Mouse (Mus musculus): ENCODE results near the gene Mga.

DNA sequence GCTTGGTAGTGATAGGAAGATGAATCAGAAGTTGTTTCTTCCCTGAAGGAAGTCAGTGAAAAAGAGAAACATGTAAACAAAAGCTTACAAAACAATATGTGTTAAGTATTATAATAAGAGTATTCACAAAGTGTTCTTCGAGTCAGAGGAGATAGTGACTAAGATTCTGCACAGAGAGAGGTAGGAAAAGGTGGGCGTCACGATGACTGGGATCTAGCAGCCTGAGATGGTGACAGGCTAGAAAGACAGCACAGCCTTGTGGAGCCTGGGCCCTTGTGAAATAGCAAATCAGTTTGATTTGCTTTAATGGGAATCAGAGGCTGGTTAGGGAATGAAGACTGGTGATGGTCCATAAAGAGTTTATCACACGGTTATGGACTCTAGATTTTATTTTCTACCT, 43.2 kb upstream of the Mga start:
- TF ChIP-seq POLR2A (IDR thresholded peaks at IDR 0.05; ENCODE audit: borderline replicate concordance, extremely low read depth, low read depth, low read length) (no peak), CTCF (IDR thresholded peaks at IDR 0.05; ENCODE audit: insufficient read depth, low read length) (no peak)

Data from lung, adult 2 months (tissue).